Mouse (Mus musculus) olfactory bulb, adult 2 months (tissue): ENCODE data around the gene Kctd18.

Experiments used
- CTCF ChIP-seq: fragments of 200-500 bp; IDR thresholded peaks from 2 replicates; pipeline ENCODE4 v1.5.1; 2012; ENCODE audit warnings: low read depth, mild to moderate bottlenecking, low read length, moderate library complexity; ENCODE audit not compliant: insufficient read depth
- POLR2A ChIP-seq: fragments of 200-500 bp; IDR thresholded peaks from 2 replicates; pipeline ENCODE4 v1.6.1; 2012; ENCODE audit warnings: mild to moderate bottlenecking, low read depth, low read length, moderate library complexity; ENCODE audit not compliant: insufficient read depth

GRCm38 (mm10) chr1:58062131-58062530, 43.4 kb upstream of the Kctd18 start:
- TF ChIP-seq POLR2A (no peak), CTCF (no peak)
